Mouse (Mus musculus) embryonic facial prominence, embryonic 12.5 days (tissue): ENCODE measurements around the gene Zmym4. TPM values are rescaled to one million over a fixed set of nuclear protein-coding genes. Genes with fewer than 3 reads are reported as not detected.
"Not testable (repeated sequence)": the region's sequence is repeated elsewhere in the genome, so short reads cannot be mapped to it uniquely, and the experiment has no call there.

Experiments
- ATAC-seq: fragments of 200-750 bp; cut with Nextera tagmentation; 2 replicates; pipeline ENCODE4 v1.8.0; 2017; ENCODE audit not compliant: insufficient number of reproducible peaks, insufficient read depth, low FRiP score, low TSS enrichment
- H3K27ac ChIP-seq: fragments of 300-500 bp; sonication (generic); 2 replicates; pipeline ENCODE4 v1.5.1; 2016; ENCODE audit warnings: mild to moderate bottlenecking
- H3K27me3 ChIP-seq: fragments of 300-500 bp; sonication (generic); 2 replicates; pipeline ENCODE4 v1.6.1; 2016; ENCODE audit warnings: mild to moderate bottlenecking, moderate library complexity
- H3K36me3 ChIP-seq: fragments of 300-500 bp; sonication (generic); 2 replicates; pipeline ENCODE4 v1.6.1; 2016; ENCODE audit warnings: mild to moderate bottlenecking
- H3K4me1 ChIP-seq: fragments of 300-500 bp; sonication (generic); 2 replicates; pipeline ENCODE4 v1.6.1; 2016
- H3K4me2 ChIP-seq: fragments of 300-500 bp; sonication (generic); replicated peaks from 2 replicates; pipeline ENCODE4 v1.6.1; 2016; ENCODE audit warnings: mild to moderate bottlenecking, moderate library complexity
- H3K4me3 ChIP-seq: fragments of 300-500 bp; sonication (generic); 2 replicates; pipeline ENCODE4 v1.5.1; 2016; ENCODE audit warnings: mild to moderate bottlenecking
- H3K9ac ChIP-seq: fragments of 300-500 bp; sonication (generic); 2 replicates; pipeline ENCODE4 v1.6.1; 2016; ENCODE audit warnings: mild to moderate bottlenecking, moderate library complexity
- H3K9me3 ChIP-seq: fragments of 300-500 bp; sonication (generic); 2 replicates; pipeline ENCODE4 v1.6.1; 2016; ENCODE audit warnings: mild to moderate bottlenecking, moderate library complexity
- WGBS: fragments of 180-500 bp; shearing (Covaris S2); methylation state at CpG from one replicate; pipeline ENCODE4 v1.1.7; 2016; 5-methylcytosine and 5-hydroxymethylcytosine counted together
- polyA plus RNA-seq: library from polyadenylated mRNA; unstranded; fragments of >200 nt; fragmentation: Nextera tagmentation; extraction: Ambion mirVana; gene quantifications from 2 replicates; pipeline ENCODE4 v1.2.1, GENCODE M21; 2016

Zmym4 gene
- 35.2 and 36.4 TPM in 2 replicates for polyA plus RNA-seq

- WGBS: 6% methylated on average over 48 of the region's 54 CpGs
- peak within 1 kb of the TSS; percentile 97 for H3K4me3 ChIP-seq
- peak; percentile 96 for ATAC-seq
- H3K27ac ChIP-seq: peak within 1 kb of the TSS; percentile 99
- no peaks in the 10 kb centered on the region for H3K27me3 ChIP-seq
- H3K4me2 ChIP-seq: peak within 1 kb of the TSS; percentile 75
- H3K36me3 ChIP-seq: no peaks in the 10 kb centered on the region
- no peaks in the 10 kb centered on the region for H3K9me3 ChIP-seq
- 0 out of 2 replicates have a peak, but pooled peaks cover 3% of the 10 kb centered on the region for H3K4me1 ChIP-seq
- peak within 1 kb of the TSS; percentile 99 for H3K9ac ChIP-seq
These were observed at the start of gene Zmym4 for GRCm38 (mm10) chr4:126967864-126968821. TSS of gene Zmym4 (minus strand) at chr4:126968135.

- Histone ChIP-seq H3K4me3 (no peak overlapping the region), H3K36me3 (no peaks in the 10 kb centered on the region), H3K27me3 (no peaks in the 10 kb centered on the region), H3K9me3 (no peaks in the 10 kb centered on the region), H3K4me2 (no peak overlapping the region), H3K4me1 (0 out of 2 replicates have a peak, but pooled peaks cover 3% of the 10 kb centered on the region), H3K9ac (no peak overlapping the region), H3K27ac (no peak overlapping the region)
- ATAC-seq: no peak
- 85% methylated on average over 4 of the region's 4 CpGs for WGBS
These were observed 48.4 kb upstream of the Zmym4 start for GRCm38 (mm10) chr4:127016366-127016765.

GRCm38 (mm10) chr4:127015294-127015993, 47.5 kb upstream of the Zmym4 start:
- WGBS: 14% methylated on average over 14 of the region's 26 CpGs
- ATAC-seq: peak; percentile 79; the same call in 1 of the 2 replicates

GRCm38 (mm10) chr4:127005113-127005936, 37.4 kb upstream of the Zmym4 start:
- ATAC-seq: 0 out of 2 replicates have a peak, but pooled peaks have one; percentile 47
- Histone ChIP-seq H3K4me3 (peak overlapping the region; percentile 28), H3K9ac (peak overlapping the region; percentile 31; the same call in 1 of the 2 replicates), H3K4me1 (peaks cover 7% of the 10 kb centered on the region; the same call in 1 of the 2 replicates), H3K27me3 (no peaks in the 10 kb centered on the region), H3K4me2 (peak overlapping the region; percentile 49), H3K27ac (peak overlapping the region; percentile 42; the same call in 1 of the 2 replicates), H3K36me3 (no peaks in the 10 kb centered on the region), H3K9me3 (no peaks in the 10 kb centered on the region)
- 16% methylated on average over 25 of the region's 25 CpGs for WGBS

More at GRCm38 (mm10) chr4:127015294-127015993, 47.5 kb upstream of the Zmym4 start:
- H3K4me3 ChIP-seq: peak overlapping the region; percentile 19
- not testable (repeated sequence) for H3K27me3 ChIP-seq, H3K27ac ChIP-seq, H3K36me3 ChIP-seq, H3K9me3 ChIP-seq, H3K9ac ChIP-seq, H3K4me1 ChIP-seq
- H3K4me2 ChIP-seq: peak overlapping the region; percentile 36

GRCm38 (mm10) chr4:127004384-127004783, 36.4 kb upstream of the Zmym4 start:
- no peaks in the 10 kb centered on the region for H3K27me3 ChIP-seq
- WGBS: 73% methylated on average over 3 of the region's 3 CpGs
- no peaks in the 10 kb centered on the region for H3K9me3 ChIP-seq
- ATAC-seq: no peak
- no peak overlapping the region for H3K4me2 ChIP-seq
- H3K27ac ChIP-seq: no peak overlapping the region
- no peak overlapping the region for H3K4me3 ChIP-seq
- H3K9ac ChIP-seq: no peak overlapping the region
- H3K4me1 ChIP-seq: peaks cover 7% of the 10 kb centered on the region; the same call in 1 of the 2 replicates
- H3K36me3 ChIP-seq: no peaks in the 10 kb centered on the region

GRCm38 (mm10) chr4:127000601-127001105, 32.7 kb upstream of the Zmym4 start:
- Histone ChIP-seq H3K9me3 (no peaks in the 10 kb centered on the region), H3K27me3 (no peaks in the 10 kb centered on the region), H3K4me3 (no peak overlapping the region), H3K9ac (no peak overlapping the region), H3K4me2 (no peak overlapping the region), H3K27ac (no peak overlapping the region), H3K36me3 (no peaks in the 10 kb centered on the region), H3K4me1 (peaks cover 7% of the 10 kb centered on the region; the same call in 1 of the 2 replicates)
- WGBS: 46% methylated on average over 8 of the region's 8 CpGs
- ATAC-seq: no peak

GRCm38 (mm10) chr4:126999372-126999771, 31.4 kb upstream of the Zmym4 start:
- H3K4me1 ChIP-seq, H3K9me3 ChIP-seq, H3K9ac ChIP-seq, H3K27me3 ChIP-seq, ATAC-seq, H3K4me3 ChIP-seq, H3K4me2 ChIP-seq, H3K36me3 ChIP-seq, H3K27ac ChIP-seq: not testable (repeated sequence)
- WGBS: 98% methylated on average over 15 of the region's 16 CpGs

- Histone ChIP-seq H3K36me3 (no peaks in the 10 kb centered on the region), H3K4me1 (no peaks in the 10 kb centered on the region), H3K9me3 (no peaks in the 10 kb centered on the region), H3K4me3 (no peak overlapping the region), H3K4me2 (no peak overlapping the region), H3K27me3 (no peaks in the 10 kb centered on the region), H3K27ac (no peak overlapping the region), H3K9ac (no peak overlapping the region)
- 62% methylated on average over 5 of the region's 5 CpGs for WGBS
- ATAC-seq: no peak
These were observed 24.4 kb upstream of the Zmym4 start for GRCm38 (mm10) chr4:126992356-126992755.

GRCm38 (mm10) chr4:126990553-126990952, 22.6 kb upstream of the Zmym4 start:
- no peak overlapping the region for H3K27ac ChIP-seq
- ATAC-seq: no peak
- no peaks in the 10 kb centered on the region for H3K36me3 ChIP-seq
- H3K4me2 ChIP-seq: no peak overlapping the region
- H3K4me3 ChIP-seq: no peak overlapping the region
- no peaks in the 10 kb centered on the region for H3K4me1 ChIP-seq
- no peak overlapping the region for H3K9ac ChIP-seq
- no peaks in the 10 kb centered on the region for H3K9me3 ChIP-seq
- H3K27me3 ChIP-seq: no peaks in the 10 kb centered on the region

- Histone ChIP-seq H3K36me3 (no peaks in the 10 kb centered on the region), H3K9ac (no peak overlapping the region), H3K27ac (no peak overlapping the region), H3K4me1 (no peaks in the 10 kb centered on the region), H3K27me3 (no peaks in the 10 kb centered on the region), H3K9me3 (no peaks in the 10 kb centered on the region), H3K4me3 (no peak overlapping the region), H3K4me2 (no peak overlapping the region)
- WGBS: 66% methylated on average over 4 of the region's 4 CpGs
- ATAC-seq: no peak
These were observed 20.6 kb upstream of the Zmym4 start for GRCm38 (mm10) chr4:126988503-126988902.

- no peak overlapping the region for H3K9ac ChIP-seq
- H3K27ac ChIP-seq: no peak overlapping the region
- no peaks in the 10 kb centered on the region for H3K27me3 ChIP-seq
- no peaks in the 10 kb centered on the region for H3K4me1 ChIP-seq
- no peak for ATAC-seq
- no peaks in the 10 kb centered on the region for H3K9me3 ChIP-seq
- H3K4me3 ChIP-seq: no peak overlapping the region
- WGBS: 82% methylated on average over 5 of the region's 5 CpGs
- H3K36me3 ChIP-seq: no peaks in the 10 kb centered on the region
- H3K4me2 ChIP-seq: no peak overlapping the region
These were observed 18.8 kb upstream of the Zmym4 start for GRCm38 (mm10) chr4:126986768-126987167.
